Mouse (Mus musculus) neural tube, embryonic 11.5 days (tissue): ENCODE results near the gene Gm3591. TPM values are rescaled to one million over a fixed set of nuclear protein-coding genes. Genes with fewer than 3 reads are reported as not detected.
"Not testable (repeated sequence)": the region's sequence is repeated elsewhere in the genome, so short reads cannot be mapped to it uniquely, and the experiment has no call there.

ENCODE experiments used
- ATAC-seq: fragments of 200-750 bp; cut with Nextera tagmentation; 2 replicates; pipeline ENCODE4 v1.8.0; 2017; ENCODE audit warnings: moderate number of reproducible peaks, mild to moderate bottlenecking, moderate TSS enrichment, moderate library complexity; ENCODE audit not compliant: insufficient read depth, low FRiP score, low TSS enrichment
- DNase-seq: peaks from one replicate; pipeline ENCODE4 v3.0.0-alpha.2; 2015; ENCODE audit warnings: low spot score
- H3K27ac ChIP-seq: fragments of 300-500 bp; sonication (generic); 2 replicates; pipeline ENCODE4 v1.5.1; 2014; ENCODE audit warnings: low read depth, mild to moderate bottlenecking, low read length
- H3K27me3 ChIP-seq: fragments of 300-500 bp; sonication (generic); 2 replicates; pipeline ENCODE4 v1.6.1; 2014; ENCODE audit warnings: mild to moderate bottlenecking, low read length, mixed read lengths; ENCODE audit not compliant: control insufficient read depth, insufficient read depth
- H3K36me3 ChIP-seq: fragments of 300-500 bp; sonication (generic); 2 replicates; pipeline ENCODE4 v1.6.1; 2014; ENCODE audit warnings: mild to moderate bottlenecking, low read length, moderate library complexity, mixed read lengths; ENCODE audit not compliant: control insufficient read depth, insufficient read depth
- H3K4me1 ChIP-seq: fragments of 300-500 bp; sonication (generic); 2 replicates; pipeline ENCODE4 v1.6.1; 2014; ENCODE audit warnings: low read length, mixed read lengths; ENCODE audit not compliant: control insufficient read depth, insufficient read depth
- H3K4me2 ChIP-seq: fragments of 300-500 bp; sonication (generic); 2 replicates; pipeline ENCODE4 v1.6.1; 2014; ENCODE audit warnings: low read depth, mild to moderate bottlenecking, moderate library complexity
- H3K4me3 ChIP-seq: fragments of 300-500 bp; sonication (generic); 2 replicates; pipeline ENCODE4 v1.5.1; 2014; ENCODE audit warnings: low read depth, low read length
- H3K9ac ChIP-seq: fragments of 300-500 bp; sonication (generic); 2 replicates; pipeline ENCODE4 v1.6.1; 2014; ENCODE audit warnings: mild to moderate bottlenecking, low read length
- H3K9me3 ChIP-seq: fragments of 300-500 bp; sonication (generic); 2 replicates; pipeline ENCODE4 v1.6.1; 2016; ENCODE audit warnings: low read length; ENCODE audit not compliant: control insufficient read depth
- WGBS: fragments of 180-500 bp; shearing (Covaris S2); extraction: QIAGEN DNeasy Blood & Tissue Kit; methylation state at CpG from one replicate; pipeline ENCODE4 v1.1.7; 2014; 5-methylcytosine and 5-hydroxymethylcytosine counted together
- polyA plus RNA-seq: library from polyadenylated mRNA; unstranded; fragments of >200 nt; fragmentation: Nextera tagmentation; extraction: Ambion mirVana; gene quantifications from 2 replicates; pipeline ENCODE4 v1.2.1, GENCODE M21; 2014

The Gm3591 gene
- 1.5 and 1.8 TPM in 2 replicates for polyA plus RNA-seq

DNA sequence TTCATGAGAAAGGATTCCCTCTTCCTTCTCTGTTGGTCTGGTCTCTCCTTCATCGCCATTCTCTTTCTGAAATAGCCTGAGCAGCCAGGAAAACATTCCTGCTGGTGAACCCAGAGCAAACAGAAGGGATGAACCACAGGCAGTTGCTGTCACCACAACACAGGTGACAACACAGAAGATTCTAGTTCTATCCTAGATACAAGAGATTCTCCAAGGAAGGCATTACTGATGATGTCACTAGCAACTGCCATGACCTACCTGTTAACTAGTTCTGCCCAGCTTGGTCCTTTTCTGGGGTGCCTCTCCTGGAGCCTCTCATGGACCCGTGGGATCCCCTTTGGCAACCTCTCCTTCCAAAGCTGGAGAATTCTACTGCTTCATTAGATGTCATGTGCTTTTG, at the start of gene Gm3591:
TSS of gene Gm3591 (minus strand) at position 101 of the 400 bp plus-strand sequence.
- not testable (repeated sequence) for H3K36me3 ChIP-seq, DNase-seq, ATAC-seq, H3K4me1 ChIP-seq, H3K4me3 ChIP-seq, H3K27me3 ChIP-seq, H3K4me2 ChIP-seq, H3K27ac ChIP-seq, H3K9me3 ChIP-seq, H3K9ac ChIP-seq
- WGBS, result no CpG with 5 or more reads among the region's 2 CpGs

DNA sequence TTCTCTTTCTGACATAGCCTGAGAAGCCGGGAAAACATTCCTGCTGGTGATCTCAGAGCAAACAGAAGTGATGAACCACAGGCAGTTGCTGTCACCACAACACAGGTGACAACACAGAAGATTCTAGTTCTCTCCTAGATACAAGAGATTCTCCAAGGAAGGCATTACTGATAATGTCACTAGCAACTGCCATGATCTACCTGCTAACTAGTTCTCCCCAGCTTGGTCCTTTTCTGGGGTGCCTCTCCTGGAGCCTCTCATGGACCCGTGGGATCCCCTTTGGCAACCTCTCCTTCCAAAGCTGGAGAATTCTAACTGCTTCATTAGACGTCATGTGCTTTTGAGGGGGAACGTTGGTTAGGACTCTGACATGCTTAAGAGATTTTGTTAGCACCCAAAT, 32.2 kb upstream of the Gm3591 start, which contains the start of gene Gm3594:
TSS of gene Gm3594 (minus strand) at position 101 of the 400 bp plus-strand sequence.
- not testable (repeated sequence) for DNase-seq, H3K27me3 ChIP-seq, H3K27ac ChIP-seq, H3K4me1 ChIP-seq, ATAC-seq, H3K4me3 ChIP-seq, H3K9ac ChIP-seq, H3K36me3 ChIP-seq, H3K4me2 ChIP-seq, H3K9me3 ChIP-seq
- no CpG with 5 or more reads among the region's 4 CpGs for WGBS

DNA sequence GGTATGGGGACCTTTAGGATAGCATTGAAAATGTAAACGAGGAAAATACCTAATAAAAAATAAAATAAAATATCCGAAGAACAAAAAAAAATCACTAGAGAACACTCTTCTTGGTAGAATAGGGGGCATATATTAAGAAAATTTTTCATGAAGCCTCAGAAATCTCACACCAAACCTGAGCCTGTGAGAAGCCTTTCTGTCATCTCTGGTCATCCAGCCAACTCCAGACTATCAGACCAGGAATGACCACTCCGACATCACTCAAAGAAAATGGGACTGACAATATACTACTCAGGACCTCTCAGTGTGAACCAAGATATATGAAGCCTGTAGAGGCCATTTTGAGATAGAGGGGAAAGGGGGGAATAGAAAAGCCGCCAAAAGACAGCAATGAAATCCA, 28.5 kb upstream of the Gm3591 start:
- not testable (repeated sequence) for H3K27me3 ChIP-seq, H3K4me2 ChIP-seq, H3K9me3 ChIP-seq, H3K9ac ChIP-seq, ATAC-seq, H3K27ac ChIP-seq, H3K4me3 ChIP-seq, H3K4me1 ChIP-seq, DNase-seq, H3K36me3 ChIP-seq
- WGBS, result 82% methylated on average over 2 of the region's 4 CpGs

- WGBS, result 33% methylated on average over 1 of the region's 5 CpGs
These were observed 27.9 kb upstream of the Gm3591 start for GRCm38 (mm10) chr14:6440206-6440605.

DNA sequence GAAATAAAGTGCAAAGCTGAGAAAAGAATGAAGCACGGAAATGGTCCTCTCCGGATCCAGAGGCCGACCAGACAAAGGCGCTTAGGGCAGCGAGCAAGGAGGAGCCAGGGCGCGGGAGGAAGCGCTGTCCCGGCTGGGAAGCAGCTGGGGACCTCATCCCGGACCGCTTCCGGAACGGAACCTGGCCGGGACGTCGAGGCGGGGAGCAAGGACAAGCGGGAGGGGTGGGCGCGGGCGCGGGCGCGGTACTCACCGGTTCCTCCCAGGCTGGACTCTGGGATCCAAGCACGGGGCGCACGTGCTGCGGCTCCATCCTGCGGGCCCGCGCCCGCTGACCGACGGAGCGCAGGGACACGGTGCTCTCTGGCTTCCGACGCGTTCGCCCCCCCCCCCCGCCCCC, 14.5 kb upstream of the Gm3591 start:
- not testable (repeated sequence) for H3K27me3 ChIP-seq, H3K4me1 ChIP-seq, H3K27ac ChIP-seq, H3K4me2 ChIP-seq, H3K9me3 ChIP-seq, DNase-seq, H3K9ac ChIP-seq, H3K36me3 ChIP-seq, ATAC-seq, H3K4me3 ChIP-seq
- 21% methylated on average over 5 of the region's 42 CpGs for WGBS

More at GRCm38 (mm10) chr14:6440206-6440605, 27.9 kb upstream of the Gm3591 start:
- H3K9me3 ChIP-seq, DNase-seq, H3K36me3 ChIP-seq, H3K4me2 ChIP-seq, H3K27me3 ChIP-seq, ATAC-seq, H3K27ac ChIP-seq, H3K4me3 ChIP-seq, H3K9ac ChIP-seq, H3K4me1 ChIP-seq: not testable (repeated sequence)

- H3K36me3 ChIP-seq, result not testable (repeated sequence)
These were observed 14.1 kb upstream of the Gm3591 start for GRCm38 (mm10) chr14:6426353-6426752.

DNA sequence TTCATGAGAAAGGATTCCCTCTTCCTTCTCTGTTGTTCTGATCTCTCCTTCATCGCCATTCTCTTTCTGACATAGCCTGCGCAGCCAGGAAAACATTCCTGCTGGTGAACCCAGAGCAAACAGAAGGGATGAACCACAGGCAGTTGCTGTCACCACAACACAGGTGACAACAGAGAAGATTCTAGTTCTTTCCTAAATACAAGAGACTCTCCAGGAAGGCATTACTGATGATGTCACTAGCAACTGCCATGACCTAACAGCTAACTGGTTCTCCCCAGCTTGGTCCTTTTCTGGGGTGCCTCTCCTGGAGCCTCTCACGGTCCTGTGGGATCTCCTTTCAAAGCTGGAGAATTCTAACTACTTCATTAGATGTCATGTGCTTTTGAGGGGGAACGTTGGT, 22.1 kb downstream of the Gm3591 start, which contains the start of gene Gm16440:
TSS of gene Gm16440 (minus strand) at position 101 of the 400 bp plus-strand sequence.
- H3K4me1 ChIP-seq, H3K4me2 ChIP-seq, ATAC-seq, DNase-seq, H3K27ac ChIP-seq, H3K9me3 ChIP-seq, H3K36me3 ChIP-seq, H3K4me3 ChIP-seq, H3K9ac ChIP-seq, H3K27me3 ChIP-seq: not testable (repeated sequence)
- 86% methylated on average over 2 of the region's 4 CpGs for WGBS

More at GRCm38 (mm10) chr14:6426353-6426752, 14.1 kb upstream of the Gm3591 start:
- not testable (repeated sequence) for H3K27ac ChIP-seq, H3K4me3 ChIP-seq, H3K27me3 ChIP-seq, H3K9ac ChIP-seq, H3K4me1 ChIP-seq, H3K9me3 ChIP-seq, H3K4me2 ChIP-seq, ATAC-seq, DNase-seq
- WGBS, result 26% methylated on average over 21 of the region's 22 CpGs

Other genes starting within 250 kb of the Gm3591 start
- gene Gm21560, start 193.2 kb downstream of the Gm3591 start, polyA plus RNA-seq, result not detected in 2 replicates
- gene Gm3411, start 125.2 kb downstream of the Gm3591 start, polyA plus RNA-seq, result 1.7 and 1.9 TPM in 2 replicates
- gene Gm21103, start 107.6 kb downstream of the Gm3591 start, polyA plus RNA-seq, result not detected in 2 replicates
- gene Gm3618, start 68.8 kb downstream of the Gm3591 start, polyA plus RNA-seq, result not detected in 2 replicates
- gene Gm16440, start 22.2 kb downstream of the Gm3591 start, polyA plus RNA-seq, result not detected in 2 replicates
- not detected in 2 replicates for gene Gm3594, start 32.1 kb upstream of the Gm3591 start, polyA plus RNA-seq
- not detected in 2 replicates for gene Gm8356, start 124.8 kb upstream of the Gm3591 start, polyA plus RNA-seq
- gene Gm3629, start 178.1 kb upstream of the Gm3591 start, polyA plus RNA-seq, result 0.14 TPM in 1 of 2 replicates, not detected in the other
- gene Gm3460, start 209.9 kb upstream of the Gm3591 start, polyA plus RNA-seq, result not detected in 2 replicates